Mouse (Mus musculus): ENCODE data around the gene Agbl4.
A peak's percentile ranks its signal among the peaks of the same experiment; 100 is the strongest.

GRCm38 (mm10) chr4:111136217-111137147 is 739.0 kb downstream of the Agbl4 start:
- TF ChIP-seq CTCF (IDR thresholded peaks at IDR 0.05; ENCODE audit: extremely low read depth, insufficient read depth, low read length), result 0 out of 2 replicates have a peak, but pooled peaks have one; percentile 3
- no peak for TF ChIP-seq POLR2A (IDR thresholded peaks at IDR 0.05; ENCODE audit: extremely low read depth, insufficient read depth, low read length)

All from cortical plate, adult 2 months (tissue).